Mouse (Mus musculus): ENCODE data around the gene Sigirr. TPM values are rescaled to one million over a fixed set of nuclear protein-coding genes. Genes with fewer than 3 reads are reported as not detected.

Gene Sigirr
- polyA plus RNA-seq, 1 experiment, result 4.1 TPM

DNA sequence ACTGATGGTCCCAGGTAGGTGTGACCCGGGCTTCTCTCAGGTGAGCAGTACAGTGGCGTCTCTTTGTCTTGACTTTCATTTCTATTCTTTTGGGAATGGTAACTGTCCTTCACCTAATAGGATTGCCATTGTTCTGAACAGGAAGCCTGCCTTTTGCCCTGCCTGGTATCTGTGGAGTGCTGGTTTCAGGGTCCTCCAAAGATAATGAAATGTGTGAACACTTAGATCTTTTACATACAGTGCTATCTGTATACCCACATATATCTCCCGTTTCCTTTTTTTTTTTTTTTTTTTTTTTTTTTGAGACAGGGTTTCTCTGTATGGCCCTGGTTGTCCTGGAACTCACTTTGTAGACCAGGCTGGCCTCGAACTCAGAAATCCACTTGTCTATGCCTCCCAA lies 41.0 kb upstream of the Sigirr start:
- Histone ChIP-seq H3K4me1 (ENCODE audit: control insufficient read depth, insufficient read depth, low read length) (peaks cover 17% of the 10 kb centered on the region), H3K4me3 (replicated peaks; ENCODE audit: insufficient read depth, low read depth, low read length) (no peak overlapping the region), H3K27me3 (ENCODE audit: control insufficient read depth, insufficient read depth, low read length) (no peaks in the 10 kb centered on the region), H3K27ac (ENCODE audit: insufficient read depth, low read length) (no peak overlapping the region)
- TF ChIP-seq POLR2A (IDR thresholded peaks at IDR 0.05; ENCODE audit: borderline replicate concordance, insufficient read depth, low read length) (no peak), CTCF (IDR thresholded peaks at IDR 0.05; ENCODE audit: borderline replicate concordance, insufficient read depth, low read depth, low read length) (no peak)
- WGBS, result 93% methylated on average over 4 of the region's 4 CpGs
- no peak for DNase-seq

DNA sequence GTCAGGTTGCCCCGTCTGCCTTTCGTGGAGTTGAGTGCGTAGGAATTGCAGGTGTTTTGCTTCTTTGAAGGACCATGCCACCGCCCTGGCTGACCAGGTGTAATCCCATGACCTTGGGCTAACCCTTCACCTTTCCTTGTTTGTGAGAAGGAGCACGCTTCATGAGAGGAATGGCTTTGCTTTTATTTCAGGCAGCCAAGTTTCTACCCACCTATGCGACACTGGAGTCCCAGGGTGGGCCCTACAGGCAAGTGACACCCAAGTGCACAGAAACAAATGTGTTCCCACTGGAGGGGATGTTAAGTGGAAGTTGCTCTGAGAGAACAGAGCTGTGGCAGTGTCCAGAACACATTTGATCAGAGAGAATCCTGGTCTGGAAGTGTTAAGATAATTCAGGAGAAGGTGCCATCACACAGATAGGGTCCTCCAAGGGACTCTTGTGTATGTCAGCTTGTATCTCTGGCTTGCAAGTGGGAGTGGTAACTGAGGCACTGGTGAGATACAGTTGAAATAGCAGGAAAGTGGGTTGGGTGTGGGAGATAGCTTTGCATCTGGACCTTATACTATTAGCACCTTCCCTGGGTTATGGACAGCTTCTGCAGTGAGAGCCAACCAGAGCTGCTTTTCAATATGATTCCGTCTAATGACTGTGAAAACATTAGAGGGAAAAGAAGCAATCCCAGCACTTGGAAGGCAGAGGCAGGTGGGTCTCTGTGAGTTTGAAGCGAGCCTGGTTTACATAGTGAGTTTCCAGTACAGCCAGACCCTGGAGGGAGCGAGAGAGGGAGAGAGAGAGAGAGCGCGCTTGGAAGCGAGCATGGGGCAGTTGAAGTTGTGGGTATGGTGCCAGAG lies 31.8 kb upstream of the Sigirr start:
- H3K27me3 ChIP-seq (ENCODE audit: control insufficient read depth, insufficient read depth, low read length), result no peaks in the 10 kb centered on the region
- TF ChIP-seq CTCF (IDR thresholded peaks at IDR 0.05; ENCODE audit: borderline replicate concordance, insufficient read depth, low read depth, low read length) (no peak), POLR2A (IDR thresholded peaks at IDR 0.05; ENCODE audit: borderline replicate concordance, insufficient read depth, low read length) (no peak)
- no peak overlapping the region for H3K27ac ChIP-seq (ENCODE audit: insufficient read depth, low read length)
- H3K4me1 ChIP-seq (ENCODE audit: control insufficient read depth, insufficient read depth, low read length), result 0 out of 2 replicates have a peak, but pooled peaks cover 4% of the 10 kb centered on the region
- 56% methylated on average over 12 of the region's 12 CpGs for WGBS
- H3K4me3 ChIP-seq (replicated peaks; ENCODE audit: insufficient read depth, low read depth, low read length), result peak overlapping the region; percentile 65
- no peak for DNase-seq

DNA sequence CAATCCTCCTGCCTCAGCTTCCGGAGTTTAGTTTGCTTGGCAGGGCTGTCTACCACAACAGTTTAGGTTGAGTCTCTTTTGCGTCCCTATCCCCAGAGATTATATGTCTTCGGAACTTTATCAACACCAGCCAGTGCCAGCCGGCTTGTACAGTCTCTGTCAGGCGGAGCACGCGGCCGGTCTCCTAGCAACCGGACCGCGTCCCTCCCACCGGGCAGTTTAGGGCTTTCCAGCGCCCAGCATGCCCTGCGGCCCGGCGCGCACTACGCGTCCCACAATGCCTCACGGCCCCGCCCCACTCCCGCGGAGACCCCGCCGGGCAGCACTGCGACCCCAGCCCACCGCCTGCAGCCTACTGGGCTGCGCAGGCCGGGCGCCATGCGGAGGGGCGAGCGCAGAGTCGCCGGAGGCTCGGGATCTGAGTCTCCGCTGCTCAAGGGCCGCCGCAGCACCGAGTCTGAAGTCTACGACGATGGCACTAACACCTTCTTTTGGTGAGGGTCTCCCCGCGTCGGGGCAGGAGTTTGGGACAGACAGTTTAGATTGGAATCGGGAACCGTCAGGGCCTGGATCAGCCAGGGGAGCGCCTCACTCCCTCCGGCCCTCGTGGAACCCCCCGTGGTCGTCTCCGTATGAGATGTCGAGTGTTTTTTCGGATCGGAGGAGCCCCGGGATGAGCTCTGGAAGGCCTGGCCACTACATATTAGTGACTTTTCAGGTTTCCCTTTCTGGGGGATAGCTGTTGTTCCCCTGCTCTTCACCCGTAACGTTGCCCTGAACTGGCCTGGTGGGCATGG lies 30.9 kb upstream of the Sigirr start:
- 0 out of 2 replicates have a peak, but pooled peaks cover 4% of the 10 kb centered on the region for H3K4me1 ChIP-seq (ENCODE audit: control insufficient read depth, insufficient read depth, low read length)
- TF ChIP-seq CTCF (IDR thresholded peaks at IDR 0.05; ENCODE audit: borderline replicate concordance, insufficient read depth, low read depth, low read length) (no peak), POLR2A (IDR thresholded peaks at IDR 0.05; ENCODE audit: borderline replicate concordance, insufficient read depth, low read length) (0 out of 2 replicates have a peak, but pooled peaks have one; percentile 33)
- no peaks in the 10 kb centered on the region for H3K27me3 ChIP-seq (ENCODE audit: control insufficient read depth, insufficient read depth, low read length)
- under 1% methylated on average over 59 of the region's 59 CpGs for WGBS
- peak overlapping the region; percentile 2; the same call in 1 of the 2 replicates for H3K27ac ChIP-seq (ENCODE audit: insufficient read depth, low read length)
- H3K4me3 ChIP-seq (replicated peaks; ENCODE audit: insufficient read depth, low read depth, low read length), result peak overlapping the region; percentile 65
- peak; percentile 90 to 91 for DNase-seq

DNA sequence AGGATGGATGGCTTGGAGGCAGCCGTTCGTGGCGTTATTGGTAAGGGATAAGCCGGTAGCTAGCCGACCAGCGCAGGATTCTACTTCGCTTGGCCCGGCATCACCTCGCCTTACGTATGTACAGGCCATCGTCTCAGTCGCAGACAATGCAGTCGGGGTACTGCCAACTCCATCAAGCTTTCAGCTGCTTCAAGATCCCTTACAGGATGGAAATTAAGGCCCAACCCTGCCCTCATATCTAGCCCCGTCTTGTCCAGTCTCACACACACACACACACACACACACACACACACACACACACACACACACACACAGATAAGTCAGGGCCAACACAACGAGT lies 23.1 kb upstream of the Sigirr start:
- Histone ChIP-seq H3K27me3 (ENCODE audit: control insufficient read depth, insufficient read depth, low read length) (no peaks in the 10 kb centered on the region), H3K4me3 (replicated peaks; ENCODE audit: insufficient read depth, low read depth, low read length) (peak overlapping the region; percentile 80), H3K27ac (ENCODE audit: insufficient read depth, low read length) (no peak overlapping the region), H3K4me1 (ENCODE audit: control insufficient read depth, insufficient read depth, low read length) (no peaks in the 10 kb centered on the region)
- DNase-seq, result no peak
- no peak for TF ChIP-seq POLR2A (IDR thresholded peaks at IDR 0.05; ENCODE audit: borderline replicate concordance, insufficient read depth, low read length)
- TF ChIP-seq CTCF (IDR thresholded peaks at IDR 0.05; ENCODE audit: borderline replicate concordance, insufficient read depth, low read depth, low read length), result no peak
- WGBS, result 4% methylated on average over 15 of the region's 15 CpGs

DNA sequence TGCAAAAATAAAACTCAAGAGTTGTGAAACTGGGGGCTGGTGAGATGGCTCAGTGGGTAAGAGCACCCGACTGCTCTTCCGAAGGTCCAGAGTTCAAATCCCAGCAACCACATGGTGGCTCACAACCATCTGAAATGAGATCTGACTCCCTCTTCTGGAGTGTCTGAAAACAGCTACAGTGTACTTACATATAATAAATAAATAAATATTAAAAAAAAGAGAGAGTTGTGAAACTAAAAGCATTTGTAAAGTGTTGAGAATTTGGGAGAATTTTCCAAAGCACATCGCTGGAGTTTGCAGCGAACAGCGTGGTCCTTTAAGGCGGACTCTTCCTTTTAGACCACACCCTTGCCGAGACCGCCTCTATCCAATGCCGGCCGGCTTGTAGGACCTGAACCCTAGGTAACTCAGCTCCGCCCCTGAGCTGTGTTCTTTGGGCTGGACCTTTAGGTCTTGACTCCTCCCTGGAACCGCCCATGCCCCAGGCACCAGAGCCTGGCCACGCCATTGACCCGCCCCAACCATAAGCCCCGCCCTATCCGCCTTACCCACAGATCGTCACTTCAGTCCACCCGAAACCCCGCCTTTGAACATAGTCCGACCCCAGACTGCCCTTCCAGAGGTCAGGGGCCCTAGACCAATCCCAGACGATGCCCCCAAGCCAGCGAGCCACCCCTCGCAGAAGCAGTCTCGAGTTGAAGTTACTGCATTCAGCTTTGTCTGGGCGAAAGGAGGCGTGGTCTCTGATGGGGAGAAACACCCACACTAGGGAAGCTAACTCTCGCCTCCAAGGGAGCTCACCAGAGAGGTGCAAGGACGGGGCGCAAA lies 22.5 kb upstream of the Sigirr start:
- Histone ChIP-seq H3K4me3 (replicated peaks; ENCODE audit: insufficient read depth, low read depth, low read length) (peak overlapping the region; percentile 80), H3K4me1 (ENCODE audit: control insufficient read depth, insufficient read depth, low read length) (no peaks in the 10 kb centered on the region), H3K27ac (ENCODE audit: insufficient read depth, low read length) (no peak overlapping the region), H3K27me3 (ENCODE audit: control insufficient read depth, insufficient read depth, low read length) (no peaks in the 10 kb centered on the region)
- WGBS, result 2% methylated on average over 29 of the region's 29 CpGs
- TF ChIP-seq CTCF (IDR thresholded peaks at IDR 0.05; ENCODE audit: borderline replicate concordance, insufficient read depth, low read depth, low read length) (no peak), POLR2A (IDR thresholded peaks at IDR 0.05; ENCODE audit: borderline replicate concordance, insufficient read depth, low read length) (peak; percentile 41; the same call in 1 of the 2 replicates)
- peak; percentile 92 to 93 for DNase-seq

DNA sequence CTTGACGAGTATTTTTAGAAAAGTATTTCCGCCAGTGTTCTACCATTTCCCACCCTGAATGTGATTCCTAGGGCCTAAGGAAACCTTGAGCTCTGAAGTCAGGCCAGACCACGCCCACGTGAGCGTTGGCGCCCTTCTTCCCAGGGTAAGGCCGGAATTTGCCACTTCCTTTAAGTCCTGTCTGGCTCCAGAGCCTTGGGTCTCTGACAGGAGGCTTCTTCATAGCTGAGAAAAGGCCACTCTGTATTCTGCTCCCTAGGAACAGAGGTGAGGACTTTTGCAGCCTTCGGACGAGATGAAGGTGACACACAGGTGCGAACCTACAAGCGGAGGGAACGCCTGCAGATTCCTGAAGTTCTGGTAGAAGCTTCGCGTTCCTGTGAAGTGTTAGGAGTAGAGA lies 21.9 kb upstream of the Sigirr start, which contains the start of gene Ptdss2:
Gene Ptdss2, plus strand, starts transcription at position 138 of the 400 bp plus-strand sequence.
- DNase-seq, result no peak
- H3K27ac ChIP-seq (ENCODE audit: insufficient read depth, low read length), result no peak within 1 kb of the TSS
- 54% methylated on average over 14 of the region's 14 CpGs for WGBS
- H3K4me3 ChIP-seq (replicated peaks; ENCODE audit: insufficient read depth, low read depth, low read length), result peak within 1 kb of the TSS; percentile 80
- H3K27me3 ChIP-seq (ENCODE audit: control insufficient read depth, insufficient read depth, low read length), result no peaks in the 10 kb centered on the region
- no peak for TF ChIP-seq CTCF (IDR thresholded peaks at IDR 0.05; ENCODE audit: borderline replicate concordance, insufficient read depth, low read depth, low read length)
- no peak for TF ChIP-seq POLR2A (IDR thresholded peaks at IDR 0.05; ENCODE audit: borderline replicate concordance, insufficient read depth, low read length)
- H3K4me1 ChIP-seq (ENCODE audit: control insufficient read depth, insufficient read depth, low read length), result no peaks in the 10 kb centered on the region

DNA sequence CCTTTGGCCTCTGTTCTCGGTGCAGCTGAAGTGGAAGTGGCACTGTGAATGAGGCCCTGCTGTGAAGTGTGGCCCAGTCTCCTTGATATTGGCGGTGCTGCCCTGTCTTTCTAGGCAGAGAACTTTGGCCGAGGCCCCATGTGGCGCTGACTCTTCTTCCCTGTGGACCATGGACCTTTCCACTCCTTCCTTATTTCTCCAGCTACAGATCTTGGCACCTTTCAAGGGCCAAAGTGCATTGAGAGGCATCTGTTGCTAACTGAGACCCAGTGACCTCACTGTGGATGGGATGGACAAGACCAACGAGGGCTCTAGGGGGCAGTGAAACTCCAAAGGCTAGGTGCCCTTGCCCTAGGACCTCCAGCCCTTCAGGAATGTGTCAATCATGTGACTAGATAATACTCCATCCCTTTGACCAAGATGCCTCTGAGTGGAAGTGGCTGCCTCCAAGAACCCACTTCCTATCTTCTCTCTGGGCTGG lies 20.7 kb upstream of the Sigirr start:
- Histone ChIP-seq H3K27ac (ENCODE audit: insufficient read depth, low read length) (no peak overlapping the region), H3K4me3 (replicated peaks; ENCODE audit: insufficient read depth, low read depth, low read length) (no peak overlapping the region), H3K27me3 (ENCODE audit: control insufficient read depth, insufficient read depth, low read length) (no peaks in the 10 kb centered on the region), H3K4me1 (ENCODE audit: control insufficient read depth, insufficient read depth, low read length) (no peaks in the 10 kb centered on the region)
- TF ChIP-seq CTCF (IDR thresholded peaks at IDR 0.05; ENCODE audit: borderline replicate concordance, insufficient read depth, low read depth, low read length) (no peak), POLR2A (IDR thresholded peaks at IDR 0.05; ENCODE audit: borderline replicate concordance, insufficient read depth, low read length) (no peak)
- 59% methylated on average over 5 of the region's 5 CpGs for WGBS
- DNase-seq, result no peak
